Mouse (Mus musculus) MEL (cell line): ENCODE measurements around the gene Rad51b.
A peak's percentile ranks its signal among the peaks of the same experiment; 100 is the strongest.

Source experiments
- BHLHE40 ChIP-seq: IDR thresholded peaks from 2 replicates; pipeline ENCODE4 v1.6.1; 2012; ENCODE audit warnings: low read depth, mild to moderate bottlenecking, inconsistent platforms, low read length, improper control_type of control experiment, borderline replicate concordance
- CHD1 ChIP-seq: IDR thresholded peaks from 2 replicates; pipeline ENCODE4 v1.6.1; 2012; ENCODE audit warnings: low read depth, mild to moderate bottlenecking, inconsistent platforms, low read length, improper control_type of control experiment
- CHD2 ChIP-seq: IDR thresholded peaks from 2 replicates; pipeline ENCODE4 v1.6.1; 2011; ENCODE audit warnings: low read length, improper control_type of control experiment
- CTCF ChIP-seq, 3 experiments: IDR thresholded peaks in 2 of 3; conservative IDR thresholded peaks in 1 of 3; 2 replicates each; pipeline ENCODE4 v1.5.1; 2011 to 2012; ENCODE audit warnings: low read length in 3 of 3, low read depth in 2 of 3, mild to moderate bottlenecking in 2 of 3, improper control_type of control experiment in 1 of 3, inconsistent platforms in 1 of 3, mixed read lengths in 1 of 3, moderate library complexity in 1 of 3; ENCODE audit not compliant: control insufficient read depth in 1 of 3, insufficient read depth in 1 of 3, poor library complexity in 1 of 3, severe bottlenecking in 1 of 3
- GATA1 ChIP-seq: IDR thresholded peaks from 2 replicates; pipeline ENCODE4 v1.6.1; 2011; ENCODE audit warnings: low read depth, low read length, improper control_type of control experiment
- MXI1 ChIP-seq: IDR thresholded peaks from 2 replicates; pipeline ENCODE4 v1.6.1; 2011; ENCODE audit warnings: mild to moderate bottlenecking, low read depth, low read length, improper control_type of control experiment
- MYC ChIP-seq: IDR thresholded peaks from 2 replicates; pipeline ENCODE4 v1.6.1; 2011; ENCODE audit warnings: low read depth, mild to moderate bottlenecking, low read length, improper control_type of control experiment, moderate library complexity
- POLR2A ChIP-seq, 2 experiments: IDR thresholded peaks; 2 replicates each; pipeline ENCODE4 v1.6.1; 2011 to 2012; ENCODE audit warnings: low read length in 2 of 2, mild to moderate bottlenecking in 2 of 2, control low read depth in 1 of 2, improper control_type of control experiment in 1 of 2, low read depth in 1 of 2, moderate library complexity in 1 of 2; ENCODE audit not compliant: control insufficient read depth in 1 of 2, insufficient read depth in 1 of 2, poor library complexity in 1 of 2
- TAL1 ChIP-seq: IDR thresholded peaks from 2 replicates; pipeline ENCODE4 v1.6.1; 2012; ENCODE audit warnings: mild to moderate bottlenecking, inconsistent platforms, low read length, moderate library complexity, mixed read lengths
- TCF12 ChIP-seq: IDR thresholded peaks from 2 replicates; pipeline ENCODE4 v1.6.1; 2014; ENCODE audit warnings: low read depth, mild to moderate bottlenecking, inconsistent platforms, low read length, improper control_type of control experiment, moderate library complexity
- UBTF ChIP-seq: IDR thresholded peaks from 2 replicates; pipeline ENCODE4 v1.6.1; 2012; ENCODE audit warnings: low read depth, mild to moderate bottlenecking, inconsistent platforms, low read length, improper control_type of control experiment, moderate library complexity, borderline replicate concordance; ENCODE audit not compliant: insufficient read depth
- ZC3H11A ChIP-seq: IDR thresholded peaks from 2 replicates; pipeline ENCODE4 v1.6.1; 2012; ENCODE audit warnings: low read depth, mild to moderate bottlenecking, inconsistent platforms, low read length, improper control_type of control experiment

GRCm38 (mm10) chr12:79261035-79261434 lies 36.0 kb upstream of the Rad51b start:
- no peak for TF ChIP-seq GATA1
- no peak for TF ChIP-seq TAL1
- no peak for TF ChIP-seq POLR2A (IDR thresholded peaks at IDR 0.05; ENCODE audit: control insufficient read depth in 1 of 2, insufficient read depth in 1 of 2, low read depth in 1 of 2, low read length in 2 of 2, poor library complexity in 1 of 2)
- peak; percentile 42 to 76 (median 74) for TF ChIP-seq CTCF (IDR thresholded peaks at IDR 0.05 in 2 of 3, conservative IDR thresholded peaks at IDR 0.05 in 1 of 3; ENCODE audit: control insufficient read depth in 1 of 3, insufficient read depth in 1 of 3, low read depth in 2 of 3, low read length in 3 of 3, poor library complexity in 1 of 3, severe bottlenecking in 1 of 3)
- TF ChIP-seq MYC: no peak
- TF ChIP-seq UBTF: no peak
- TF ChIP-seq ZC3H11A: peak; percentile 35; the same call in 1 of the 2 replicates
- no peak for TF ChIP-seq CHD1
- no peak for TF ChIP-seq MXI1
- TF ChIP-seq TCF12: no peak
- no peak for TF ChIP-seq BHLHE40
- no peak for TF ChIP-seq CHD2
